Comparison of ENCODE assay signal across 24 mouse cellular contexts in the genomic region with DNA sequence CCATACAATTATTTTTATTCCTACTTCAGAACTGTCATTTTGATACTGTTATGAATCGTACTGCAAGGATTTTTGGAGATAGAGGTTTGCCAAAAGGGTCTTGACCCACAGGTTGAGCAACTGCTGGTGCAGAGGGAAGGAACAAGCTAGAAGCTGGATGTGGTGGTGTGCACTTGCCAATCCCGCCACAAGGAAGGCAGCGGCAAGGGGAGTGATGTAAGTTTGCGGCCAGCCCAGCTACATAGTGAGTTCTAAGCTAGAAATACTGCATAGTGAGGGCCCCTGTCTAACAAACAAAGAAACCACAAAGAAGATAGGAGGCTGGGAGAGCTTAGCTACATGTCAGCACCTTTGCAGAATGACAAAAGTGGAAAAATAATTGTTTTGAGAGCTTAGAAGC.
DNase-seq lines count a peak whose midpoint lies in the region; ATAC-seq and TF ChIP-seq lines count a peak whose summit lies in the region.
"Had no signal": no experiment of that assay in that cellular context is flagged by ENCODE, and none has a peak within 500 bp of the region (broad histone marks: within the 10 kb centered on the region; RNA-seq: fewer than 3 reads in every experiment).

No protein-coding gene starts in this region.

- H3K4me3 ChIP-seq in left cerebral cortex, adult 2 months, result no peak overlapping the region
- H3K4me3 ChIP-seq: embryonic facial prominence, embryonic 13.5 days; embryonic facial prominence, embryonic 15.5 days; erythroblast, embryonic 14.5 days; forebrain, embryonic 10.5 days; forebrain, embryonic 12.5 days had no signal

- peak; percentile 3 for DNase-seq in 416B (ENCODE audit: low read depth)
- no peak for DNase-seq in left cerebral cortex, adult 2 months (ENCODE audit: extremely low spot score in 1 of 2, low spot score in 2 of 2)
- DNase-seq in adrenal gland, adult 2 months, result no peak
- no peak for DNase-seq in right cerebral cortex, postnatal 36 days (ENCODE audit: low spot score in 2 of 2)
- DNase-seq: adrenal gland, postnatal 10 days; adrenal gland, postnatal 25 days; cerebellum, adult 11 months; cerebellum, adult 18-20 months; cerebellum, adult 8-10 months; cerebellum, adult 9-11 months; cerebellum, postnatal 14 days; cerebellum, postnatal 36 days; embryo, embryonic 11 days; forebrain, postnatal 0 days had no signal

- ATAC-seq in granulocyte monocyte progenitor cell, adult 5-6 weeks (replicated peaks; ENCODE audit: poor library complexity, severe bottlenecking), result peak; percentile 52
- peak; percentile 58; the same call in 1 of the 2 replicates for ATAC-seq in megakaryocyte progenitor cell, adult 5-6 weeks (replicated peaks; ENCODE audit: poor library complexity)
- ATAC-seq: activated CD4-positive, CD25-positive, alpha-beta regulatory T cell, adult 4 months; forebrain, embryonic 14.5 days; forebrain, postnatal 0 days; Patski had no signal

- no peak for TF ChIP-seq CTCF in left cerebral cortex, adult 2 months (IDR thresholded peaks at IDR 0.05)

- H3K27ac ChIP-seq in left cerebral cortex, adult 2 months, result no peak overlapping the region
- H3K27ac ChIP-seq: forebrain, embryonic 12.5 days had no signal

- intact Hi-C loops in left cerebral cortex, adult 2 months (cut with DNase I), result loop anchor here (5.0 kb wide), 1 partner anchor 469 kb away; no protein-coding TSS in a partner anchor
